Mouse (Mus musculus) heart, embryonic 10.5 days (tissue): ENCODE data around the gene Nat14. TPM values are rescaled to one million over a fixed set of nuclear protein-coding genes. Genes with fewer than 3 reads are reported as not detected.

Source experiments
- DNase-seq: peaks from one replicate; pipeline ENCODE4 v3.0.0-alpha.2; 2017; ENCODE audit warnings: low spot score
- H3K27ac ChIP-seq: fragments of 300-500 bp; sonication (generic); 2 replicates; pipeline ENCODE4 v1.5.1; 2016; ENCODE audit warnings: mild to moderate bottlenecking
- H3K27me3 ChIP-seq: fragments of 300-500 bp; sonication (generic); 2 replicates; pipeline ENCODE4 v1.6.1; 2016; ENCODE audit warnings: mild to moderate bottlenecking; ENCODE audit not compliant: poor library complexity, insufficient read depth, severe bottlenecking
- H3K36me3 ChIP-seq: fragments of 300-500 bp; sonication (generic); 2 replicates; pipeline ENCODE4 v1.6.1; 2016; ENCODE audit warnings: mild to moderate bottlenecking, moderate library complexity
- H3K4me1 ChIP-seq: fragments of 300-500 bp; sonication (generic); 2 replicates; pipeline ENCODE4 v1.6.1; 2016; ENCODE audit warnings: mild to moderate bottlenecking
- H3K4me3 ChIP-seq: fragments of 300-500 bp; sonication (generic); 2 replicates; pipeline ENCODE4 v1.5.1; 2016; ENCODE audit warnings: mild to moderate bottlenecking, moderate library complexity
- H3K9me3 ChIP-seq: fragments of 300-500 bp; sonication (generic); 2 replicates; pipeline ENCODE4 v1.6.1; 2016; ENCODE audit warnings: mild to moderate bottlenecking, moderate library complexity
- WGBS: fragments of 180-500 bp; shearing (Covaris S2); methylation state at CpG from one replicate; pipeline ENCODE4 v1.1.7; 2016; 5-methylcytosine and 5-hydroxymethylcytosine counted together
- polyA plus RNA-seq: library from polyadenylated mRNA; unstranded; fragments of >200 nt; fragmentation: Nextera tagmentation; extraction: Ambion mirVana; gene quantifications from 2 replicates; pipeline ENCODE4 v1.2.1, GENCODE M21; 2016

Nat14 gene
- polyA plus RNA-seq, 1 experiment from 2014 or later: 5.5 TPM

DNA sequence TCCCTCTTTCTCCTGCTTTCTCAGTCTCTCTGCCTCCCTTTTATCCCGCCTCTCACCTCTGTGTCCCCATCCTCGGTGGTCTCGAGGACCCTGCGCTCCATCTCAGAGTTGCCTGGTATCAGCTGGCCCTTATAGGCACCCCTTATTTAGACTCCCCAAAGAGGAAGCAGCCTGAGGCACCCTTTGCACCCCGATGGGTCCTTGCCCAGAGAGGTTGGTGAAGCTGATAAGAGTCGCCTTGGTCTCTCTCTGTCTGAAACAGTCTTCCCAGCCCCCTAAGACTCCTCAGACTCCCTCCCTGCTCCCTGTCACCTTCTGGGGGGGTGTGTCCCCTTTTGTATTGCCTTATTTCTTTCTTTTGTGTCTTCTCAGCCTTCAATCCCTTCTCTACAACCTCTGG is 49.2 kb downstream of the Nat14 start, which contains the start of gene Sbk3:
TSS of gene Sbk3 (minus strand) at position 101 of the 400 bp plus-strand sequence.
- Histone ChIP-seq H3K27ac (peak within 1 kb of the TSS; percentile 67), H3K4me1 (peaks cover 14% of the 10 kb centered on the region), H3K9me3 (no peaks in the 10 kb centered on the region), H3K36me3 (no peaks in the 10 kb centered on the region), H3K4me3 (no peak within 1 kb of the TSS; the same call in 1 of the 2 replicates), H3K27me3 (peaks cover 14% of the 10 kb centered on the region; the same call in 1 of the 2 replicates)
- 34% methylated on average over 6 of the region's 6 CpGs for WGBS
- no peak for DNase-seq

DNA sequence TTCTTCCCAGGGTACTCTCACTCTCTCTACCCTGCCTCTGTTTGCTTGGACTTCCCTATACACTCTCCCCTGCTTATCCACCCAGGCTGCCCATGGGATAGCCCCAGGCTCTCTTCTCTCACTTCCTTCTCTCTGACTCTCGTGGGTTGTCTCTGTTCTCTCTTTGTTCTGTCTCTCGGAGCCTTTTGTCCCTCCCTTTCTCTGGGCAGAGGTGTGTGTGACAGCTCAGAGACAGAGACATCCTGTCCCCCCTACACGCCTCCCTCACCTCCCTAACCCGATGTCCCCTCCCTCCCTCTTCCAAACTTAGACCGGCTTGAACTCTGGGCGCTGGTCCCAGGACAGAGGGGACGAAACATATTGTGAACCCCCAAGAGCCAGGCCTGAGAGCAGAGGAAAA is 49.9 kb downstream of the Nat14 start:
- no peak for DNase-seq
- H3K27me3 ChIP-seq: peaks cover 12% of the 10 kb centered on the region; the same call in 1 of the 2 replicates
- H3K27ac ChIP-seq: peak overlapping the region; percentile 67; the same call in 1 of the 2 replicates
- H3K4me3 ChIP-seq: no peak overlapping the region; the same call in 1 of the 2 replicates
- H3K9me3 ChIP-seq: no peaks in the 10 kb centered on the region
- H3K36me3 ChIP-seq: no peaks in the 10 kb centered on the region
- 14% methylated on average over 7 of the region's 7 CpGs for WGBS
- peaks cover 14% of the 10 kb centered on the region for H3K4me1 ChIP-seq

DNA sequence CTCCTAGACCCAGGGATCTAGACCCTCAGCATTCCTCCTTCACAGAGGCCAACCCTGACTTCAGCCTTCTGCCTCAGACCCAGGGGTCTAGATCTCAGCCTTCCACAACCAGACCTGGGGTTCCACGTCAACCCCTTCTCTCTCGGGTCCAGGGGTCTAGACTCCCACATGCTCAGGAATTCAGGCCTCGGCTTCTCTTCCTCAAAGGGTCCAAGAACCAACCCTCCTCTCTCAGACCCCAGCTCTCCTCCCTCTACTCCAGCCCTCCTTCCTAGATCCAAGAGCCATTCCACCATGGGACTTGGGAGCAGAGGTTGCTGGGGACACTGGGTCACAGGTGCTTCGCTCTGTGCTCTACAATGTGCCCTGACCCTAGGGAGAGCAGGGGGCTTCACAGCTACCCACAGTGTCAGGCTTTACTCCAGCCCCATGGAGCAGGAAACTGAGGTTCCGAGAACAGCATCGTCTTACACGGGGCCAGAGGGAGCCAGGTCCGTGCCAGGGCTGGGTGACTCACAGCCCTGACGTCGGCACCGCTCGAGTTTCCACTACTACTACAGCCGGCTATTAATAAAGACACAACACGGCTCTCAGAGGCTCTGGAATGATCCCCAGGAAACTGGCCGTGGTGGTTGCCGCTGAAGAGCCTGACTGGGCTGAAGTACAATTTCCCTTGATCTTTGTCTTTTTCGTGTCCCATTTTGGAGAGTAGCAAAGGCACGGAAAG is 50.7 kb downstream of the Nat14 start:
- Histone ChIP-seq H3K4me1 (peaks cover 14% of the 10 kb centered on the region), H3K27ac (peak overlapping the region; percentile 67; the same call in 1 of the 2 replicates), H3K36me3 (no peaks in the 10 kb centered on the region), H3K4me3 (0 out of 2 replicates have a peak overlapping the region, but pooled peaks have one; percentile 15), H3K27me3 (peaks cover 4% of the 10 kb centered on the region; the same call in 1 of the 2 replicates), H3K9me3 (no peaks in the 10 kb centered on the region)
- 57% methylated on average over 18 of the region's 18 CpGs for WGBS
- DNase-seq: no peak

Other genes with a start within 250 kb of the Nat14 start
- gene Hspbp1, start 237.0 kb upstream of the Nat14 start, polyA plus RNA-seq: 105 and 118 TPM in 2 replicates
- gene Brsk1, start 231.4 kb upstream of the Nat14 start, polyA plus RNA-seq: 0.89 and 1.0 TPM in 2 replicates
- gene Tmem150b, start 196.8 kb upstream of the Nat14 start, polyA plus RNA-seq: not detected in 2 replicates
- 76.1 and 77.6 TPM in 2 replicates for gene Kmt5c, start 181.9 kb upstream of the Nat14 start, polyA plus RNA-seq
- gene Cox6b2, start 168.9 kb upstream of the Nat14 start, polyA plus RNA-seq: 37.6 and 42.2 TPM in 2 replicates
- not detected in 2 replicates for gene Fam71e2, start 150.7 kb upstream of the Nat14 start, polyA plus RNA-seq
- 0.15 and 0.20 TPM in 2 replicates for gene Il11, start 139.2 kb upstream of the Nat14 start, polyA plus RNA-seq
- 0.34 TPM in 1 of 2 replicates, not detected in the other for gene Tmem190, start 139.1 kb upstream of the Nat14 start, polyA plus RNA-seq
- 4.7 and 6.3 TPM in 2 replicates for gene Tmem238, start 132.4 kb upstream of the Nat14 start, polyA plus RNA-seq
- 314 and 329 TPM in 2 replicates for gene Rpl28, start 129.2 kb upstream of the Nat14 start, polyA plus RNA-seq
- gene Ube2s, start 109.4 kb upstream of the Nat14 start, polyA plus RNA-seq: 337 and 447 TPM in 2 replicates
- gene Shisa7, start 77.3 kb upstream of the Nat14 start, polyA plus RNA-seq: 0.14 TPM in 1 of 2 replicates, not detected in the other
- 3.9 TPM in 2 replicates for gene Isoc2b, start 51.8 kb upstream of the Nat14 start, polyA plus RNA-seq
- 1.3 TPM in 2 replicates for gene Isoc2a, start 44.9 kb upstream of the Nat14 start, polyA plus RNA-seq
- gene Gm36210, start 15.5 kb upstream of the Nat14 start, polyA plus RNA-seq: 0.18 and 0.36 TPM in 2 replicates
- gene Zfp628, start 6.8 kb upstream of the Nat14 start, polyA plus RNA-seq: 2.9 and 3.5 TPM in 2 replicates
- 1.2 and 1.6 TPM in 2 replicates for gene Ssc5d, start 3.8 kb downstream of the Nat14 start, polyA plus RNA-seq
- gene Sbk2, start 42.4 kb downstream of the Nat14 start, polyA plus RNA-seq: 1.8 and 2.3 TPM in 2 replicates
- gene Sbk3, start 49.1 kb downstream of the Nat14 start, polyA plus RNA-seq: 0.39 and 0.43 TPM in 2 replicates
- 21.6 and 29.2 TPM in 2 replicates for gene Zfp579, start 74.1 kb downstream of the Nat14 start, polyA plus RNA-seq
- gene Zfp524, start 92.4 kb downstream of the Nat14 start, polyA plus RNA-seq: 10.0 and 11.4 TPM in 2 replicates
- 36.1 and 43.5 TPM in 2 replicates for gene Fiz1, start 92.7 kb downstream of the Nat14 start, polyA plus RNA-seq
- 0.72 TPM in 1 of 2 replicates, not detected in the other for gene Gm44973, start 93.5 kb downstream of the Nat14 start, polyA plus RNA-seq
- 3.8 and 4.4 TPM in 2 replicates for gene Zfp865, start 98.3 kb downstream of the Nat14 start, polyA plus RNA-seq
- 1.4 and 4.7 TPM in 2 replicates for gene Ccdc106, start 98.5 kb downstream of the Nat14 start, polyA plus RNA-seq
- gene 4632433K11Rik, start 112.1 kb downstream of the Nat14 start, polyA plus RNA-seq: not detected in 2 replicates
- gene Zfp784, start 116.4 kb downstream of the Nat14 start, polyA plus RNA-seq: 3.9 and 4.5 TPM in 2 replicates
- gene Zfp580, start 129.5 kb downstream of the Nat14 start, polyA plus RNA-seq: 17.6 and 21.4 TPM in 2 replicates
- gene U2af2, start 140.1 kb downstream of the Nat14 start, polyA plus RNA-seq: 107 and 121 TPM in 2 replicates
- 53.8 and 57.3 TPM in 2 replicates for gene Epn1, start 158.2 kb downstream of the Nat14 start, polyA plus RNA-seq
- not detected in 2 replicates for gene Rfpl4, start 194.9 kb downstream of the Nat14 start, polyA plus RNA-seq
- 0.88 and 1.9 TPM in 2 replicates for gene Rasl2-9, start 203.9 kb downstream of the Nat14 start, polyA plus RNA-seq
- not detected in 2 replicates for gene Vmn1r55, start 227.6 kb downstream of the Nat14 start, polyA plus RNA-seq